8 mouse cellular contexts compared by ENCODE assay signal in genomic region chr10:81426081-81426671, GRCm38 (mm10). TPM values are rescaled to one million over a fixed set of nuclear protein-coding genes. Genes with fewer than 3 reads are reported as not detected.
DNase-seq lines count a peak whose midpoint lies in the region; ATAC-seq and TF ChIP-seq lines count a peak whose summit lies in the region.

No protein-coding gene starts in this region.

- peaks cover 29% of the 10 kb centered on the region for H3K4me1 ChIP-seq in heart, adult 2 months (ENCODE audit: control insufficient read depth, insufficient read depth, low read length)
- H3K4me1 ChIP-seq in kidney, adult 2 months (ENCODE audit: control insufficient read depth, insufficient read depth, low read length): peaks cover 34% of the 10 kb centered on the region
- peaks cover 63% of the 10 kb centered on the region for H3K4me1 ChIP-seq in liver, embryonic 12.5 days
- peaks cover 59% of the 10 kb centered on the region for H3K4me1 ChIP-seq in olfactory bulb, adult 2 months (ENCODE audit: control insufficient read depth, insufficient read depth, low read length)

- H3K9me3 ChIP-seq in liver, embryonic 12.5 days (replicated peaks): no peaks in the 10 kb centered on the region

- peak; percentile 50 for DNase-seq in thymus, postnatal 4 days
- DNase-seq in thymus, postnatal 25 days: no peak
- peak; percentile 63 to 78 for DNase-seq in cerebellum, postnatal 25 days
- DNase-seq in heart, adult 2 months: peak; percentile 41 to 62
- peak; percentile 49 for DNase-seq in kidney, adult 2 months

- ATAC-seq in liver, embryonic 12.5 days: no peak
- ATAC-seq in granulocyte monocyte progenitor cell, adult 5-6 weeks (replicated peaks; ENCODE audit: poor library complexity, severe bottlenecking): no peak

- intact Hi-C loops in heart, adult 2 months (cut with DNase I): no loop called here

- TF ChIP-seq EP300 in heart, adult 2 months (IDR thresholded peaks at IDR 0.05; ENCODE audit: insufficient read depth, low read depth, low read length): no peak

- no peak for TF ChIP-seq POLR2A in heart, adult 2 months (IDR thresholded peaks at IDR 0.05; ENCODE audit: insufficient read depth, low read depth, low read length)
- TF ChIP-seq POLR2A in kidney, adult 2 months (IDR thresholded peaks at IDR 0.05; ENCODE audit: low read depth, low read length): no peak
- no peak for TF ChIP-seq POLR2A in olfactory bulb, adult 2 months (IDR thresholded peaks at IDR 0.05; ENCODE audit: insufficient read depth, low read depth, low read length)

- TF ChIP-seq CTCF in heart, adult 2 months (IDR thresholded peaks at IDR 0.05): no peak
- TF ChIP-seq CTCF in kidney, adult 2 months (conservative IDR thresholded peaks at IDR 0.05; ENCODE audit: insufficient read depth, insufficient read length, low read depth, low read length): no peak
- no peak for TF ChIP-seq CTCF in olfactory bulb, adult 2 months (IDR thresholded peaks at IDR 0.05; ENCODE audit: insufficient read depth, low read depth, low read length)

- peaks cover 11% of the 10 kb centered on the region for H3K79me2 ChIP-seq in heart, adult 2 months (replicated peaks; ENCODE audit: control insufficient read depth, insufficient read depth, low read length)

- peak overlapping the region; percentile 98 for H3K27ac ChIP-seq in heart, adult 2 months
- peak overlapping the region; percentile 94 for H3K27ac ChIP-seq in kidney, adult 2 months (ENCODE audit: insufficient read depth, low read depth, low read length)
- H3K27ac ChIP-seq in liver, embryonic 12.5 days: no peak overlapping the region
- H3K27ac ChIP-seq in olfactory bulb, adult 2 months (ENCODE audit: insufficient read depth, low read depth, low read length): 0 out of 2 replicates have a peak overlapping the region, but pooled peaks have one; percentile 66

- H3K9ac ChIP-seq in heart, adult 2 months (ENCODE audit: low read depth, low read length): peak overlapping the region; percentile 94
- H3K9ac ChIP-seq in liver, embryonic 12.5 days: peak overlapping the region; percentile 58

- H3K4me2 ChIP-seq in liver, embryonic 12.5 days: peak overlapping the region; percentile 64

- H3K36me3 ChIP-seq in heart, adult 2 months (ENCODE audit: control insufficient read depth, insufficient read depth, low read length): no peaks in the 10 kb centered on the region
- no peaks in the 10 kb centered on the region for H3K36me3 ChIP-seq in kidney, adult 2 months (ENCODE audit: control insufficient read depth, insufficient read depth, low read length)
- H3K36me3 ChIP-seq in liver, embryonic 12.5 days: no peaks in the 10 kb centered on the region

- under 1% methylated on average over 28 of the region's 33 CpGs for WGBS in heart, adult 2 months
- WGBS in kidney, adult 2 months: 2% methylated on average over 23 of the region's 33 CpGs
- 3% methylated on average over 14 of the region's 33 CpGs for WGBS in liver, embryonic 12.5 days (ENCODE audit: insufficient replicate concordance)
- WGBS in olfactory bulb, adult 2 months: 0% methylated on average over 27 of the region's 33 CpGs

- peak overlapping the region; percentile 95 for H3K4me3 ChIP-seq in heart, adult 2 months
- H3K4me3 ChIP-seq in kidney, adult 2 months (ENCODE audit: insufficient read depth, low read depth, low read length): peak overlapping the region; percentile 85
- H3K4me3 ChIP-seq in liver, embryonic 12.5 days: peak overlapping the region; percentile 53
- peak overlapping the region; percentile 75 for H3K4me3 ChIP-seq in olfactory bulb, adult 2 months (ENCODE audit: insufficient read depth, low read depth, low read length)

- H3K27me3 ChIP-seq in heart, adult 2 months (ENCODE audit: control insufficient read depth, insufficient read depth, low read length): no peaks in the 10 kb centered on the region
- no peaks in the 10 kb centered on the region for H3K27me3 ChIP-seq in kidney, adult 2 months (replicated peaks; ENCODE audit: control insufficient read depth, insufficient read depth, low read length)
- H3K27me3 ChIP-seq in liver, embryonic 12.5 days (replicated peaks): peaks cover 98% of the 10 kb centered on the region

RNA-seq across cellular contexts. Expression of gene Nfic, which starts 29.3 kb away (rescaled TPM):
- total RNA-seq in heart, adult 2 months (2021): 100 to 1,000 TPM in 1 of 2 experiments, 10 to 100 TPM in 1; 94.2 to 104 TPM
- 59.9 and 80.1 TPM in 2 replicates for polyA plus RNA-seq in heart, adult 2 months (2012; rRNA removed)
- polyA plus RNA-seq in kidney, adult 2 months (2012; rRNA removed): 64.7 and 82.5 TPM in 2 replicates
- polyA plus RNA-seq in liver, embryonic 12.5 days (2016; fragmentation: Nextera tagmentation; extraction: Ambion mirVana): 10.1 and 10.2 TPM in 2 replicates
- polyA plus RNA-seq in olfactory bulb, adult 2 months (2012; ENCODE audit: insufficient read depth, insufficient read length, low replicate concordance, missing spikeins): not detected in 2 replicates
- 39.6 and 41.7 TPM in 2 replicates for total RNA-seq in granulocyte monocyte progenitor cell, adult 5-6 weeks (2014; fragmentation: Nextera tagmentation)
- 5.3 and 10.5 TPM in 2 replicates for total RNA-seq in granulocyte monocyte progenitor cell, adult 5-6 weeks (2017)

RNA-seq across cellular contexts. Expression of gene Smim24, which starts 33.3 kb away (rescaled TPM):
- total RNA-seq in heart, adult 2 months (2021): 1 to 10 TPM; 2.0 to 2.3 TPM
- polyA plus RNA-seq in heart, adult 2 months (2012; rRNA removed): 8.3 and 8.6 TPM in 2 replicates
- 693 and 694 TPM in 2 replicates for polyA plus RNA-seq in kidney, adult 2 months (2012; rRNA removed)
- 1.8 TPM in 2 replicates for polyA plus RNA-seq in liver, embryonic 12.5 days (2016; fragmentation: Nextera tagmentation; extraction: Ambion mirVana)
- not detected in 2 replicates for polyA plus RNA-seq in olfactory bulb, adult 2 months (2012; ENCODE audit: insufficient read depth, insufficient read length, low replicate concordance, missing spikeins)
- total RNA-seq in granulocyte monocyte progenitor cell, adult 5-6 weeks (2014; fragmentation: Nextera tagmentation): 37.5 and 43.6 TPM in 2 replicates
- total RNA-seq in granulocyte monocyte progenitor cell, adult 5-6 weeks (2017): 11.5 and 13.3 TPM in 2 replicates

RNA-seq across cellular contexts. Expression of gene Gm48552, which starts 37.4 kb away (rescaled TPM):
- total RNA-seq in heart, adult 2 months (2021): 1 to 10 TPM in 1 of 2 experiments, not detected in 1; 1.2 TPM
- 0.88 and 1.2 TPM in 2 replicates for polyA plus RNA-seq in heart, adult 2 months (2012; rRNA removed)
- polyA plus RNA-seq in kidney, adult 2 months (2012; rRNA removed): 1.0 and 2.8 TPM in 2 replicates
- polyA plus RNA-seq in liver, embryonic 12.5 days (2016; fragmentation: Nextera tagmentation; extraction: Ambion mirVana): 0.71 and 0.98 TPM in 2 replicates
- not detected in 2 replicates for polyA plus RNA-seq in olfactory bulb, adult 2 months (2012; ENCODE audit: insufficient read depth, insufficient read length, low replicate concordance, missing spikeins)
- total RNA-seq in granulocyte monocyte progenitor cell, adult 5-6 weeks (2014; fragmentation: Nextera tagmentation): 2.2 TPM in 1 of 2 replicates, not detected in the other
- not detected in 2 replicates for total RNA-seq in granulocyte monocyte progenitor cell, adult 5-6 weeks (2017)

RNA-seq across cellular contexts. Expression of gene Gm48551, which starts 41.9 kb away (rescaled TPM):
- 1 to 10 TPM in 1 of 2 experiments, under 1 TPM in 1; 0.73 to 1.9 TPM for total RNA-seq in heart, adult 2 months (2021)
- 2.1 and 3.5 TPM in 2 replicates for polyA plus RNA-seq in heart, adult 2 months (2012; rRNA removed)
- 2.1 and 2.3 TPM in 2 replicates for polyA plus RNA-seq in kidney, adult 2 months (2012; rRNA removed)
- polyA plus RNA-seq in liver, embryonic 12.5 days (2016; fragmentation: Nextera tagmentation; extraction: Ambion mirVana): 0.68 and 1.2 TPM in 2 replicates
- polyA plus RNA-seq in olfactory bulb, adult 2 months (2012; ENCODE audit: insufficient read depth, insufficient read length, low replicate concordance, missing spikeins): not detected in 2 replicates
- total RNA-seq in granulocyte monocyte progenitor cell, adult 5-6 weeks (2014; fragmentation: Nextera tagmentation): 4.0 TPM in 1 of 2 replicates, not detected in the other
- total RNA-seq in granulocyte monocyte progenitor cell, adult 5-6 weeks (2017): 0.30 TPM in 1 of 2 replicates, not detected in the other

RNA-seq across cellular contexts. Expression of gene Dohh, which starts 41.9 kb away (rescaled TPM):
- total RNA-seq in heart, adult 2 months (2021): 10 to 100 TPM; 46.6 to 53.8 TPM
- polyA plus RNA-seq in heart, adult 2 months (2012; rRNA removed): 48.5 and 56.9 TPM in 2 replicates
- polyA plus RNA-seq in kidney, adult 2 months (2012; rRNA removed): 60.6 and 79.8 TPM in 2 replicates
- 70.0 and 74.5 TPM in 2 replicates for polyA plus RNA-seq in liver, embryonic 12.5 days (2016; fragmentation: Nextera tagmentation; extraction: Ambion mirVana)
- polyA plus RNA-seq in olfactory bulb, adult 2 months (2012; ENCODE audit: insufficient read depth, insufficient read length, low replicate concordance, missing spikeins): not detected in 2 replicates
- total RNA-seq in granulocyte monocyte progenitor cell, adult 5-6 weeks (2014; fragmentation: Nextera tagmentation): 12.2 and 34.9 TPM in 2 replicates
- 41.8 and 46.2 TPM in 2 replicates for total RNA-seq in granulocyte monocyte progenitor cell, adult 5-6 weeks (2017)

Comparison
In these comparisons a context has a peak if more than half of its experiments do, and no peak if none do; other contexts are left out.
1. RNA of gene Smim24, which starts 33.3 kb away (polyA plus RNA-seq): 693 to 694 TPM in kidney, adult 2 months; 8.3 to 8.6 TPM in heart, adult 2 months, 1.8 TPM in liver, embryonic 12.5 days and not detected in olfactory bulb, adult 2 months; every median in the first group is over 10 times any median in the second.
2. Peak in every context shown above with its lines, with median percentiles within 50 percentile points of each other: H3K4me3 ChIP-seq.